In the genomic region with DNA sequence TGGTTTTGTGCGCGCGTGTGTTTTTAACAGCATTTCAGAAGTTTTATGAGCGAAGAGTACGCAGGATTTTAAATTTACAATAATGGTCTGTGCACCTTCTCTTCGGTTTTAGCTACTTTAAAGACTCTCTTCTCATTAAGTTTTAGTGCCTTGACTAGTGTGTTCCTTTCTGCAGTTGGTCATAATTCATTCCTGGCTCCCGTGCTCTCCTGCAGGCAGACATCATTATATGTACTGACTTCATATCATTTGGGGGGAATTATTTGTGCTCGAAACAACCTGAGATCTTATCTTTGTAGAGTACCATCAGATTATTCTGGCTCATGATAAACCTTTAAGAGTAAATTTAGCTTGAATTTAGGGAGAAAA, we compare ENCODE assay signal across 9 mouse cellular contexts. TPM values are rescaled to one million over a fixed set of nuclear protein-coding genes. Genes with fewer than 3 reads are reported as not detected.
DNase-seq lines count a peak whose midpoint lies in the region; ATAC-seq and TF ChIP-seq lines count a peak whose summit lies in the region.
"Had no signal": no experiment of that assay in that cellular context is flagged by ENCODE, and none has a peak within 500 bp of the region (broad histone marks: within the 10 kb centered on the region; RNA-seq: fewer than 3 reads in every experiment).

No protein-coding gene starts in this region.

- WGBS in kidney, embryonic 16.5 days = 12% methylated on average over 8 of the region's 8 CpGs
- 16% methylated on average over 8 of the region's 8 CpGs for WGBS in kidney, adult 2 months
- WGBS in forebrain, embryonic 14.5 days = 68% methylated on average over 8 of the region's 8 CpGs
- WGBS in limb, embryonic 12.5 days = 8% methylated on average over 8 of the region's 8 CpGs
- 30% methylated on average over 8 of the region's 8 CpGs for WGBS in neural tube, embryonic 13.5 days

- peak; percentile 36; the same call in 1 of the 2 replicates for ATAC-seq in kidney, embryonic 16.5 days (ENCODE audit: low FRiP score, low TSS enrichment)
- ATAC-seq in forebrain, embryonic 14.5 days = no peak
- peak; percentile 14; the same call in 1 of the 2 replicates for ATAC-seq in limb, embryonic 12.5 days (ENCODE audit: insufficient number of reproducible peaks, insufficient read depth, low FRiP score, low TSS enrichment, low read depth)
- ATAC-seq in neural tube, embryonic 13.5 days (ENCODE audit: low read depth) = peak; percentile 67
- no peak for ATAC-seq in megakaryocyte progenitor cell, adult 5-6 weeks (replicated peaks; ENCODE audit: poor library complexity)

- DNase-seq in kidney, adult 2 months = no peak
- DNase-seq in forebrain, embryonic 14.5 days (ENCODE audit: low spot score) = no peak
- DNase-seq in cerebellum, adult 18-20 months = no peak
- no peak for DNase-seq in right cerebral cortex, adult 18-20 months

- H3K9ac ChIP-seq in kidney, embryonic 16.5 days (replicated peaks; ENCODE audit: low read length) = no peak overlapping the region
- H3K9ac ChIP-seq in forebrain, embryonic 14.5 days (ENCODE audit: low read length) = no peak overlapping the region
- no peak overlapping the region for H3K9ac ChIP-seq in limb, embryonic 12.5 days (replicated peaks)
- H3K9ac ChIP-seq in neural tube, embryonic 13.5 days = no peak overlapping the region

- TF ChIP-seq POLR2A in kidney, adult 2 months (IDR thresholded peaks at IDR 0.05; ENCODE audit: low read depth, low read length) = no peak

- H3K9me3 ChIP-seq in kidney, embryonic 16.5 days (ENCODE audit: low read length) = no peaks in the 10 kb centered on the region
- H3K9me3 ChIP-seq in forebrain, embryonic 14.5 days (replicated peaks; ENCODE audit: control insufficient read depth, low read length) = no peaks in the 10 kb centered on the region
- no peaks in the 10 kb centered on the region for H3K9me3 ChIP-seq in limb, embryonic 12.5 days
- no peaks in the 10 kb centered on the region for H3K9me3 ChIP-seq in neural tube, embryonic 13.5 days
- H3K9me3 ChIP-seq: megakaryocyte, embryonic 14.5 days had no signal

- peaks cover 19% of the 10 kb centered on the region for H3K4me1 ChIP-seq in kidney, embryonic 16.5 days (ENCODE audit: insufficient read depth, low read length)
- no peaks in the 10 kb centered on the region for H3K4me1 ChIP-seq in kidney, adult 2 months (ENCODE audit: control insufficient read depth, insufficient read depth, low read length)
- peaks cover 2% of the 10 kb centered on the region; the same call in 1 of the 2 replicates for H3K4me1 ChIP-seq in forebrain, embryonic 14.5 days (ENCODE audit: control insufficient read depth, insufficient read depth, low read length)
- peaks cover 22% of the 10 kb centered on the region for H3K4me1 ChIP-seq in limb, embryonic 12.5 days (replicated peaks)
- peaks cover 16% of the 10 kb centered on the region for H3K4me1 ChIP-seq in neural tube, embryonic 13.5 days (replicated peaks)

- H3K4me2 ChIP-seq in kidney, embryonic 16.5 days (replicated peaks; ENCODE audit: low read depth, low read length) = peak overlapping the region; percentile 55
- peak overlapping the region; percentile 26 for H3K4me2 ChIP-seq in forebrain, embryonic 14.5 days (ENCODE audit: low read length)
- peak overlapping the region; percentile 39 for H3K4me2 ChIP-seq in limb, embryonic 12.5 days
- peak overlapping the region; percentile 58 for H3K4me2 ChIP-seq in neural tube, embryonic 13.5 days

- H3K27me3 ChIP-seq in kidney, embryonic 16.5 days (ENCODE audit: insufficient read depth, low read length) = no peaks in the 10 kb centered on the region
- H3K27me3 ChIP-seq in kidney, adult 2 months (replicated peaks; ENCODE audit: control insufficient read depth, insufficient read depth, low read length) = no peaks in the 10 kb centered on the region
- H3K27me3 ChIP-seq in forebrain, embryonic 14.5 days (replicated peaks; ENCODE audit: control insufficient read depth, insufficient read depth, low read length) = peaks cover 4% of the 10 kb centered on the region; the same call in 1 of the 2 replicates
- peaks cover 25% of the 10 kb centered on the region; the same call in 1 of the 2 replicates for H3K27me3 ChIP-seq in limb, embryonic 12.5 days
- peaks cover 24% of the 10 kb centered on the region for H3K27me3 ChIP-seq in neural tube, embryonic 13.5 days
- H3K27me3 ChIP-seq: megakaryocyte, embryonic 14.5 days had no signal

- no peak for TF ChIP-seq CTCF in kidney, adult 2 months (conservative IDR thresholded peaks at IDR 0.05; ENCODE audit: insufficient read depth, insufficient read length, low read depth, low read length)

- no peak overlapping the region for H3K27ac ChIP-seq in kidney, embryonic 16.5 days (ENCODE audit: low read length)
- H3K27ac ChIP-seq in kidney, adult 2 months (ENCODE audit: insufficient read depth, low read depth, low read length) = no peak overlapping the region
- no peak overlapping the region for H3K27ac ChIP-seq in forebrain, embryonic 14.5 days (ENCODE audit: low read depth, low read length)
- H3K27ac ChIP-seq in limb, embryonic 12.5 days = no peak overlapping the region
- H3K27ac ChIP-seq in neural tube, embryonic 13.5 days (replicated peaks) = no peak overlapping the region

- peaks cover 23% of the 10 kb centered on the region for H3K36me3 ChIP-seq in kidney, embryonic 16.5 days (ENCODE audit: insufficient read depth, low read length)
- H3K36me3 ChIP-seq in kidney, adult 2 months (ENCODE audit: control insufficient read depth, insufficient read depth, low read length) = no peaks in the 10 kb centered on the region
- peaks cover 18% of the 10 kb centered on the region; the same call in 1 of the 2 replicates for H3K36me3 ChIP-seq in forebrain, embryonic 14.5 days (ENCODE audit: control insufficient read depth, insufficient read depth, low read length)
- peaks cover 32% of the 10 kb centered on the region for H3K36me3 ChIP-seq in limb, embryonic 12.5 days
- 0 out of 2 replicates have a peak, but pooled peaks cover 7% of the 10 kb centered on the region for H3K36me3 ChIP-seq in neural tube, embryonic 13.5 days

- H3K4me3 ChIP-seq in kidney, embryonic 16.5 days (ENCODE audit: low read length) = peak overlapping the region; percentile 34
- no peak overlapping the region for H3K4me3 ChIP-seq in kidney, adult 2 months (ENCODE audit: insufficient read depth, low read depth, low read length)
- H3K4me3 ChIP-seq in forebrain, embryonic 14.5 days (ENCODE audit: low read depth, low read length) = no peak overlapping the region
- peak overlapping the region; percentile 15 for H3K4me3 ChIP-seq in limb, embryonic 12.5 days (replicated peaks)
- peak overlapping the region; percentile 28 for H3K4me3 ChIP-seq in neural tube, embryonic 13.5 days

RNA-seq across cellular contexts. Expression of a gene that starts 12.1 kb away (rescaled TPM):
- 28.4 and 28.9 TPM in 2 replicates for polyA plus RNA-seq in kidney, embryonic 16.5 days (2015; fragmentation: Nextera tagmentation; extraction: Ambion mirVana)
- polyA plus RNA-seq in kidney, adult 2 months (2012; rRNA removed) = 15.6 and 17.3 TPM in 2 replicates
- 38.4 TPM in 2 replicates for polyA plus RNA-seq in forebrain, embryonic 14.5 days (2014; fragmentation: Nextera tagmentation; extraction: Ambion mirVana)
- 20.3 and 23.4 TPM in 2 replicates for polyA plus RNA-seq in limb, embryonic 12.5 days (2016; fragmentation: Nextera tagmentation; extraction: Ambion mirVana)
- 26.4 and 26.5 TPM in 2 replicates for polyA plus RNA-seq in neural tube, embryonic 13.5 days (2015; fragmentation: Nextera tagmentation; extraction: Ambion mirVana)
- total RNA-seq in megakaryocyte progenitor cell, adult 5-6 weeks (2015) = 40.5 and 41.2 TPM in 2 replicates
- total RNA-seq in megakaryocyte progenitor cell, adult 5-6 weeks (2017) = 21.6 and 23.1 TPM in 2 replicates

RNA-seq across cellular contexts. Expression of a gene that starts 12.4 kb away (rescaled TPM):
- 4.0 and 5.8 TPM in 2 replicates for polyA plus RNA-seq in kidney, embryonic 16.5 days (2015; fragmentation: Nextera tagmentation; extraction: Ambion mirVana)
- 4.6 and 4.7 TPM in 2 replicates for polyA plus RNA-seq in kidney, adult 2 months (2012; rRNA removed)
- polyA plus RNA-seq in forebrain, embryonic 14.5 days (2014; fragmentation: Nextera tagmentation; extraction: Ambion mirVana) = 2.4 and 3.8 TPM in 2 replicates
- 3.8 and 5.4 TPM in 2 replicates for polyA plus RNA-seq in limb, embryonic 12.5 days (2016; fragmentation: Nextera tagmentation; extraction: Ambion mirVana)
- 2.1 and 2.9 TPM in 2 replicates for polyA plus RNA-seq in neural tube, embryonic 13.5 days (2015; fragmentation: Nextera tagmentation; extraction: Ambion mirVana)
- total RNA-seq in megakaryocyte progenitor cell, adult 5-6 weeks (2015) = 9.7 and 12.0 TPM in 2 replicates
- 4.2 and 4.6 TPM in 2 replicates for total RNA-seq in megakaryocyte progenitor cell, adult 5-6 weeks (2017)

Comparison
In these comparisons a context has a peak if more than half of its experiments do, and no peak if none do; other contexts are left out.
1. H3K4me3 ChIP-seq: peak in kidney, embryonic 16.5 days (single experiment), limb, embryonic 12.5 days (single experiment) and neural tube, embryonic 13.5 days (single experiment); none in kidney, adult 2 months (single experiment) and forebrain, embryonic 14.5 days (single experiment).
2. ATAC-seq: peak in kidney, embryonic 16.5 days (single experiment), limb, embryonic 12.5 days (single experiment) and neural tube, embryonic 13.5 days (single experiment); none in forebrain, embryonic 14.5 days (single experiment) and megakaryocyte progenitor cell, adult 5-6 weeks (single experiment).
3. Peak in every context shown above with its lines, with median percentiles within 50 percentile points of each other: H3K4me2 ChIP-seq.